In genomic region chr10:12817409-12817808, GRCm38 (mm10) we compare ENCODE assay signal across 8 mouse cellular contexts. TPM values are rescaled to one million over a fixed set of nuclear protein-coding genes. Genes with fewer than 3 reads are reported as not detected.
DNase-seq lines count a peak whose midpoint lies in the region; ATAC-seq and TF ChIP-seq lines count a peak whose summit lies in the region.

No protein-coding gene starts in this region.

- peaks cover 5% of the 10 kb centered on the region for H3K4me1 ChIP-seq in cerebellum, adult 2 months (ENCODE audit: control insufficient read depth, insufficient read depth, low read length)

- no peaks in the 10 kb centered on the region for H3K27me3 ChIP-seq in cerebellum, adult 2 months (ENCODE audit: control insufficient read depth, insufficient read depth, low read length)

- 24% methylated on average over 6 of the region's 6 CpGs for WGBS in cerebellum, adult 2 months

- no peak for TF ChIP-seq CTCF in cerebellum, adult 2 months (IDR thresholded peaks at IDR 0.05; ENCODE audit: borderline replicate concordance, insufficient read depth, low read depth, low read length)
- no peak for TF ChIP-seq CTCF in layer of hippocampus, adult 2 months (conservative IDR thresholded peaks at IDR 0.05)

- DNase-seq in right cerebral cortex, postnatal 4 days, result peak; percentile 16
- DNase-seq in right cerebral cortex, postnatal 10 days (ENCODE audit: low spot score in 2 of 2), result no peak
- DNase-seq in cerebellum, adult 2 months, result peak; percentile 65 to 74
- DNase-seq in heart, postnatal 10 days, result peak; percentile 81 to 83
- peak; percentile 54 for DNase-seq in lung, postnatal 10 days
- DNase-seq in layer of hippocampus, postnatal 36 days, result no peak
- no peak for DNase-seq in layer of hippocampus, adult 2 months (ENCODE audit: low spot score in 2 of 2)

- intact Hi-C loops in heart, postnatal 10 days (cut with DNase I), result no loop called here

- no peak for TF ChIP-seq POLR2A in cerebellum, adult 2 months (IDR thresholded peaks at IDR 0.05; ENCODE audit: borderline replicate concordance, insufficient read depth, low read length)

- peak overlapping the region; percentile 1 for H3K4me3 ChIP-seq in cerebellum, adult 2 months (replicated peaks; ENCODE audit: insufficient read depth, low read depth, low read length)
- no peak overlapping the region for H3K4me3 ChIP-seq in layer of hippocampus, adult 2 months

- no peak for ATAC-seq in granulocyte monocyte progenitor cell, adult 5-6 weeks (replicated peaks; ENCODE audit: poor library complexity, severe bottlenecking)

- H3K27ac ChIP-seq in cerebellum, adult 2 months (ENCODE audit: insufficient read depth, low read length), result no peak overlapping the region
- no peak overlapping the region for H3K27ac ChIP-seq in layer of hippocampus, adult 2 months

RNA-seq across cellular contexts. Expression of gene Utrn, which starts 51.8 kb away (rescaled TPM):
- 32.5 and 33.5 TPM in 2 replicates for polyA plus RNA-seq in cerebellum, adult 2 months (2012; rRNA removed)
- total RNA-seq in heart, postnatal 10 days (2021), result 10 to 100 TPM; 77.6 to 80.3 TPM
- 23.3 and 28.4 TPM in 2 replicates for total RNA-seq in granulocyte monocyte progenitor cell, adult 5-6 weeks (2014; fragmentation: Nextera tagmentation)
- total RNA-seq in granulocyte monocyte progenitor cell, adult 5-6 weeks (2017), result 26.6 TPM in 2 replicates
- 10 to 100 TPM; 34.0 to 35.6 TPM for total RNA-seq in layer of hippocampus, postnatal 36 days (2021)
- total RNA-seq in layer of hippocampus, adult 2 months (2021), result 10 to 100 TPM; 33.7 to 39.8 TPM

Comparison
In these comparisons a context has a peak if more than half of its experiments do, and no peak if none do; other contexts are left out.
1. DNase-seq: peak in right cerebral cortex, postnatal 4 days (single experiment), cerebellum, adult 2 months (2 of 2), heart, postnatal 10 days (2 of 2) and lung, postnatal 10 days (single experiment); none in right cerebral cortex, postnatal 10 days (0 of 2), layer of hippocampus, postnatal 36 days (0 of 2) and layer of hippocampus, adult 2 months (0 of 2).